Mouse (Mus musculus) MEL (cell line): Measurements from ENCODE around the gene Hcrtr1.

Experiments
- EP300 ChIP-seq, 2 experiments: IDR thresholded peaks; 2 replicates each; pipeline ENCODE4 v1.6.1; 2011; ENCODE audit warnings: improper control_type of control experiment in 2 of 2, low read length in 2 of 2, low read depth in 1 of 2, mild to moderate bottlenecking in 1 of 2
- POLR2A ChIP-seq, 2 experiments: IDR thresholded peaks; 2 replicates each; pipeline ENCODE4 v1.6.1; 2011 to 2012; ENCODE audit warnings: low read length in 2 of 2, mild to moderate bottlenecking in 2 of 2, control low read depth in 1 of 2, improper control_type of control experiment in 1 of 2, low read depth in 1 of 2, moderate library complexity in 1 of 2; ENCODE audit not compliant: control insufficient read depth in 1 of 2, insufficient read depth in 1 of 2, poor library complexity in 1 of 2
- RAD21 ChIP-seq: IDR thresholded peaks from 2 replicates; pipeline ENCODE4 v1.6.1; 2011; ENCODE audit warnings: mild to moderate bottlenecking, low read depth, low read length, improper control_type of control experiment

- TF ChIP-seq EP300 (IDR thresholded peaks at IDR 0.05; ENCODE audit: low read depth in 1 of 2, low read length in 2 of 2) = no peak
- no peak for TF ChIP-seq RAD21
- TF ChIP-seq POLR2A (IDR thresholded peaks at IDR 0.05; ENCODE audit: control insufficient read depth in 1 of 2, insufficient read depth in 1 of 2, low read depth in 1 of 2, low read length in 2 of 2, poor library complexity in 1 of 2) = no peak
These were observed 24.3 kb upstream of the Hcrtr1 start for GRCm38 (mm10) chr4:130163391-130163861.
